Mouse (Mus musculus) left cerebral cortex, adult 2 months (tissue): ENCODE data around the gene Plekho2. TPM values are rescaled to one million over a fixed set of nuclear protein-coding genes. Genes with fewer than 3 reads are reported as not detected.

Experiments
- DNase-seq, 2 experiments: peaks; one replicate each; pipeline ENCODE4 v3.0.0; 2021 to 2022; ENCODE audit warnings: low spot score in 2 of 2, mixed read lengths in 1 of 2; ENCODE audit errors: extremely low spot score in 1 of 2
- H3K27ac ChIP-seq: fragments of 200-600 bp; 2 replicates; pipeline ENCODE4 v1.8.1; 2022
- H3K4me3 ChIP-seq: fragments of 200-600 bp; 2 replicates; pipeline ENCODE4 v1.8.1; 2022
- CTCF ChIP-seq: fragments of 200-600 bp; IDR thresholded peaks from 2 replicates; pipeline ENCODE4 v1.8.1; 2022; ENCODE audit warnings: antibody characterized with exemption, mild to moderate bottlenecking, moderate library complexity
- intact Hi-C: fragments of 180-260 bp; cut with DNase I; formaldehyde crosslinking; loops from one replicate; pipeline ENCODE4 v1.15.1; 2025
- total RNA-seq, 2 experiments: library from RNA; stranded (reverse); gene quantifications; 2 replicates each; pipeline ENCODE4 v1.2.3; 2021

Gene Plekho2
- total RNA-seq, 2 experiments from 2014 or later: 13.3 to 15.1 TPM

DNA sequence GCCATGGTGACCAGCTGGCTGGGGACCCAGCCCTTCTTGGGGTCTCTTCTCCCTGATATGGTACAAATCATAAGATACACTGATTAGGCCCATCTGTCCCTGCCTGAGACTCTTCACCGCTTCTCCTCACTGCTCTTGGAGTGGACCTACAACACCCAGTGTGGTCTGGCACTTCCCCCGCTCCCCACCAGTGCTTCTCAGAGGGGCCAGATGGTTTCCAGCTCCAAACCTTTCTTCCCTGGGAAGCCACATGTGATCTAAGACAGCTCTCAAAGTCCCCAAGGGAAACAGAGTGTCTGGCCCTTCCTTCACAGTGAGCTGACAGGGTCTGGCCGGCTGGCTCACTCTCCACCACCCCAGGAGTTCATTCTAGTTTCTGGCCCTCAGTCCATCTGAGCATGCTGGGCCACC is 65.0 kb downstream of the Plekho2 start:
- H3K27ac ChIP-seq: no peak overlapping the region
- H3K4me3 ChIP-seq: no peak overlapping the region
- intact Hi-C loops: no loop called here
- no peak for TF ChIP-seq CTCF
- no peak for DNase-seq

DNA sequence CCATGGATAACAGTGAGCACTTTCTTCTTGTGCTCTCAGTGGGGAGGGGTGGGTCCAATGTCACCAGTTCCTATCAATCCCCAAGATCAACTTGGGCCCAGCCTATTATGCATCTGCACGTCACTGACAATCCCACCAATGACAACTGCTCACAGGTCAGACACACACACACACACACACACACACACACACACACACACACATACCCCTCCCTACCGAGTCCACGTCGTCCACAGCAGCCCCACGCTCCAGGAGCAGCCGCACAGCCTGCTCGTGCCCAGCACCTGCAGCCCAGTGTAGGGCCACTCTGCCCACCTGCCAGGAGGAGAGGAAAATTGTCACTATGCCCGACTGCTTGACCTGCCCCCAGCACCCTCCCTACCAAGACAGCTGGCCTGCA is 65.4 kb downstream of the Plekho2 start:
- intact Hi-C loops: no loop called here
- no peak overlapping the region for H3K27ac ChIP-seq
- no peak for TF ChIP-seq CTCF
- H3K4me3 ChIP-seq: no peak overlapping the region
- no peak for DNase-seq

DNA sequence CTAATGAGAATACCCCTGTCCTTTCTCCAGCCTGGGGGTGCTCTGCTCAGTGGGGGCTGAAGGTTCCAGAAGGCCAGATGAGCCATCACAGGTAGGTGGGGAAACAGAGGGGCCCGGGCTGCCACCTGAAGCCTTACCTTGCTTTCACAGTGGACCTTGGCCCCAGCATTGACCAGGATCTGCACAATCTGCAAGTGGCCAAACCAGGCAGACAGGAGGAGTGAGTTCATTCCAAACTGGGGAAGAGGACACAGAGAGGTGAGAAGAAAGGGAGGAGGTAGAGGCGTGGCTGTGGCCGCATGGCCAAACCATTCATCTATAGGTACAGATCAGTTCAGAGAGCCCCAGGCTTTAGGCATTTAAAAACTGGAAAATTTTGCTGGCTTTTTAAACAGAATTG is 67.3 kb downstream of the Plekho2 start:
- intact Hi-C loops: no loop called here
- Histone ChIP-seq H3K27ac (no peak overlapping the region), H3K4me3 (no peak overlapping the region)
- no peak for DNase-seq
- TF ChIP-seq CTCF: no peak

DNA sequence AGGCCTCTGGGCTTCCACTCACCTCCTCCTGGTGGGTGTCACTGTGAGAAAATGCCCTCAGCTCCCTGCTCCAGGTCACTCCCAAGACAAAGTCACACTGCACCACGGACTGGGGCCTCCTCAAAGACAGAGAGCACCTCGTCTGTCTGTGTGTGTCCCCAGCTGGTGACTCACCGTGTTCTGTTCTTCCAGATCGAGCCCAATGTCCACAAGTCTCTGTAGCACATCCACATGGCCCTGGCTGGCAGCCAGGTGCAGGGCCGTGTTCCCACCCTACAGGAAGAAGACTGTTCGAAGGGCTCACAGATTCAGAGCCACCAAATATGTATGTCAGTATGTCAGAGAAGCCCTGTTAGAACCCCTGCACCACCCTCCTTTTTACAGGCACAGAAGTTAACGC is 71.4 kb downstream of the Plekho2 start:
- H3K4me3 ChIP-seq: no peak overlapping the region
- H3K27ac ChIP-seq: no peak overlapping the region
- no peak for TF ChIP-seq CTCF
- DNase-seq: no peak
- intact Hi-C loops: no loop called here

DNA sequence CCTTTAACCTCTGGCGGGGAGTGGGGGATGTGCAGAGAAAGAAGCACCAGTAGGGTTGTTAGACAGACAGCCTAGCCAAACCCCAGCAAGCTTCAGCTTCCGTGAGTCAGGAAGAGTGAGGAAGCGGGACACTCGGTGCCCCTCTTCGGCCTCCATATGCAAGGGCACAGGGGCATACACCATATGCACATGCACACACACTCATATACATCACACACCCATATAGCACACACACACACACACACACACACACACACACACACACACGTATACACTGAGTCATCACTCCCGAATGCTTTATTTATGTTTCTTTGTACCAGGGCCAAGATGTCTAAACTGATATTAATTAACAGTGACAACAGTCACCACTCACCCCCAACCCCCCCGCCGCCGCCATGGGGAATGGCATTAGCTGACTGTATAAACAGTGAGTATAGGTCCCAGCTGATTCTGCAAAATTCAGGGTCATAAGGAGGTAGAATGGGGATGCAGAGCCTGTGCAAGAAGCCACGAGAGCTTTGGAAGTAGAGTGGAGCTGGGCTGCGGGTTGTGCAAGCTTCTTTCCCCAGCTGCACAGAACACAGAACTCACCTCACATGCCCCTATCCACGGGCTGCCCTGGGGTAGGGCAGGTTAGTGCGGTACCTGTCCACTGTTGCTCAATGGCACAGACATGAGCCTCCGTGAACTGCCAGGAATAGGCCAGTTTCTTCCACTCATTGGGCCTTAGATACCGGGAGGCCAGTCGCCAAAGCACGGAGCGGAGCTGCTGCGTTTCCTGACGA is 76.9 kb downstream of the Plekho2 start:
- no peak overlapping the region for H3K4me3 ChIP-seq
- no peak overlapping the region for H3K27ac ChIP-seq
- no peak for TF ChIP-seq CTCF
- no peak for DNase-seq
- intact Hi-C loops: no loop called here

Other genes with a start within 250 kb of the Plekho2 start
- 10 to 100 TPM; 29.3 to 30.9 TPM for gene Pdcd7, start 233.9 kb downstream of the Plekho2 start, total RNA-seq
- 1 to 10 TPM; 4.5 to 7.4 TPM for gene Ubap1l, start 219.0 kb downstream of the Plekho2 start, total RNA-seq
- gene Kbtbd13, start 188.4 kb downstream of the Plekho2 start, total RNA-seq: under 1 TPM; 0.14 to 0.25 TPM
- gene Rasl12, start 181.5 kb downstream of the Plekho2 start, total RNA-seq: 1 to 10 TPM; 2.3 to 3.2 TPM
- gene Slc51b, start 157.1 kb downstream of the Plekho2 start, total RNA-seq: not detected
- 10 to 100 TPM; 16.1 to 18.0 TPM for gene Mtfmt, start 144.3 kb downstream of the Plekho2 start, total RNA-seq
- gene Spg21, start 119.1 kb downstream of the Plekho2 start, total RNA-seq: 10 to 100 TPM; 25.9 to 30.9 TPM
- 1 to 10 TPM; 2.7 to 3.5 TPM for gene Ankdd1a, start 59.8 kb downstream of the Plekho2 start, total RNA-seq
- gene Pif1, start 7.1 kb upstream of the Plekho2 start, total RNA-seq: under 1 TPM; 0.20 to 0.28 TPM
- 1 to 10 TPM; 2.2 to 3.2 TPM for gene Rbpms2, start 49.6 kb upstream of the Plekho2 start, total RNA-seq
- gene Oaz2, start 88.0 kb upstream of the Plekho2 start, total RNA-seq: 100 to 1,000 TPM; 218 to 230 TPM
- gene Zfp609, start 247.5 kb upstream of the Plekho2 start, total RNA-seq: 10 to 100 TPM; 48.5 to 49.1 TPM